Mouse (Mus musculus) mouse trophoblast stem cell (cell line): ENCODE measurements at regions not wholly inside any gene's neighbourhood (a gene's known extent, or its start where the extent isn't known, plus 50 kb on each side); places are given as distances from the start of the nearest gene placed in this dataset.

ENCODE experiments used
- in situ Hi-C, 2 experiments: fragments of 300-500 bp; cut with MseI, MboI; formaldehyde crosslinking; loops; 2 replicates in 1 of 2; 3 replicates in 1 of 2; pipeline ENCODE4 v1.15.1; 2025

- in situ Hi-C loops: loop anchor here (10.0 kb wide), 2 partner anchors 181 to 461 kb away; partner anchors contain the start of gene Bod1 (in 1 of the 2)
Observed at GRCm38 (mm10) chr11:32136066-32136465, 64.0 kb downstream of the Il9r start.

GRCm38 (mm10) chr11:32133996-32134395, 66.1 kb downstream of the Il9r start:
- in situ Hi-C loops: loop anchor here (10.0 kb wide), 2 partner anchors 179 to 459 kb away; partner anchors contain the start of gene Bod1 (in 1 of the 2)

GRCm38 (mm10) chr11:32132008-32132615, 68.0 kb downstream of the Il9r start:
- in situ Hi-C loops: loop anchor here (10.0 kb wide), 2 partner anchors 177 to 457 kb away; partner anchors contain the start of gene Bod1 (in 1 of the 2)

GRCm38 (mm10) chr11:32128551-32128950, 71.5 kb downstream of the Il9r start:
- in situ Hi-C loops: no loop called here

GRCm38 (mm10) chr11:32128018-32128417, 72.1 kb downstream of the Il9r start:
- in situ Hi-C loops: no loop called here

GRCm38 (mm10) chr11:32127401-32127817, 72.7 kb downstream of the Il9r start:
- in situ Hi-C loops: no loop called here

GRCm38 (mm10) chr11:32126786-32127185, 73.3 kb downstream of the Il9r start:
- in situ Hi-C loops: no loop called here

GRCm38 (mm10) chr11:32126311-32126698, 73.8 kb downstream of the Il9r start:
- in situ Hi-C loops: no loop called here

GRCm38 (mm10) chr11:32125586-32126310, 74.3 kb downstream of the Il9r start:
- in situ Hi-C loops: no loop called here

- in situ Hi-C loops: no loop called here
Observed at GRCm38 (mm10) chr11:32120596-32120995, 79.5 kb downstream of the Il9r start.

GRCm38 (mm10) chr11:32118844-32119629, 81.0 kb downstream of the Il9r start:
- in situ Hi-C loops: no loop called here

- in situ Hi-C loops: no loop called here
Observed at GRCm38 (mm10) chr11:32117930-32118329, 82.1 kb downstream of the Il9r start.

GRCm38 (mm10) chr11:32113118-32113826, 86.8 kb downstream of the Il9r start:
- in situ Hi-C loops: no loop called here

- in situ Hi-C loops: no loop called here
Observed at GRCm38 (mm10) chr11:32112521-32112920, 87.6 kb downstream of the Il9r start.

GRCm38 (mm10) chr11:32111841-32112240, 88.2 kb downstream of the Il9r start:
- in situ Hi-C loops: no loop called here

GRCm38 (mm10) chr11:32109911-32110310, 90.2 kb downstream of the Il9r start:
- in situ Hi-C loops: no loop called here
